Mouse (Mus musculus): ENCODE results near the gene Nhp2. TPM values are rescaled to one million over a fixed set of nuclear protein-coding genes. Genes with fewer than 3 reads are reported as not detected.

Gene Nhp2
- polyA plus RNA-seq, 2 experiments: 78.3 to 136 TPM

DNA sequence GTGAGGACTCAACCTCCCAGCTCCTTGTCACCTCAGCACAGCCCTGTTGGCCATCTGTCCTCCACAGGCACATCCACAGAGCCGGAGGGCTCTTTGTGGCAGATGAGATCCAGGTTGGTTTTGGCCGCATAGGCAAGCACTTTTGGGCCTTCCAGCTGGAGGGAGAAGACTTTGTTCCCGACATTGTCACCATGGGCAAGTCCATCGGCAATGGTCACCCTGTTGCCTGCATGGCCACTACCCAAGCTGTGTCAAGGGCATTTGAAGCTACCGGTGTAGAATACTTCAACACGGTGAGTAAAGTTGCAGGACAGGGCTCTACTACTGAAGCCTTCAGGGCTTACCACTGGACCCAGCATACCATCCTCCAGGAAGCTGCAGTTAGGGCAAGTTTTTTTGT is 25.7 kb upstream of the Nhp2 start:
- ATAC-seq (ENCODE audit: insufficient read depth) (no peak), DNase-seq (ENCODE audit: low read depth in 3 of 3, low spot score in 3 of 3) (no peak)
- no peaks in the 10 kb centered on the region for H3K27me3 ChIP-seq (ENCODE audit: control insufficient read depth, insufficient read depth, low read length)
- H3K9ac ChIP-seq (replicated peaks): no peak overlapping the region
- no peaks in the 10 kb centered on the region for H3K9me3 ChIP-seq (ENCODE audit: control insufficient read depth, low read length)
- peaks cover 80% of the 10 kb centered on the region for H3K36me3 ChIP-seq (replicated peaks; ENCODE audit: control insufficient read depth, insufficient read depth, low read depth)
- no peak overlapping the region for H3K27ac ChIP-seq
- no peak overlapping the region for H3K4me2 ChIP-seq (ENCODE audit: low read depth)
- H3K4me1 ChIP-seq (replicated peaks; ENCODE audit: control insufficient read depth in 2 of 2, insufficient read depth in 2 of 2, low read length in 1 of 2): no peaks in the 10 kb centered on the region
- H3K4me3 ChIP-seq (ENCODE audit: insufficient read depth in 1 of 2, low read depth in 2 of 2, low read length in 2 of 2): no peak overlapping the region
- TF ChIP-seq CTCF (IDR thresholded peaks at IDR 0.05; ENCODE audit: low read depth) (no peak), EP300 (IDR thresholded peaks at IDR 0.05; ENCODE audit: low read depth) (no peak)
- WGBS (ENCODE audit: insufficient replicate concordance): 83% methylated on average over 6 of the region's 6 CpGs

DNA sequence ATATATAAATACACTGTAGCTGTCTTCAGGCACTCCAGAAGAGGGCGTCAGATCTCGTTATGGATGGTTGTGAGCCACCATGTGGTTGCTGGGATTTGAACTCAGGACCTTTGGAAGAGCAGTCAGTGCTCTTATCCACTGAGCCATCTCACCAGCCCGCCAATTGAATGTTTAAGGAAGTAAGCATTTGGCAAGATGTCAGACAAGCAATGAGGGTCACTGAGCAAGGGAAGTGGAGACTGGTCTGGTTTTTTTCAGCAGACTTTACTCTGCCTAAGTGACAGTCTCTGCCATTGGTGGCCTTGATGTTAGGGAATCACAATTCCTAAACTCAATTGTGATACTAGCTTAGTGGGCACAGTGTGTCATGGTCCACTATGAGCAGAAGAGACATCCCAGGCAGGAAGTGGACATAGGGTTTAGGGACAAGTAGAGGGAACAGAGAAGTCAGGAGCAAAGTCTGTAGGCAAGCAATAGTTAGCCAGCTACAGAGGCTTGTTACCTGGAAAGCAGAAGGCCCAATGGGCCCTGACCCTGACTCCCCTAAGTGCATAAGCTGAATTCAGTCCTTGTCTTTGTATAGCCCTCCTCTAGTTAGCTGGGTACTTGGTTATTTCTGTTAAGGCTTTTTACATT is 24.7 kb upstream of the Nhp2 start:
- Histone ChIP-seq H3K9me3 (ENCODE audit: control insufficient read depth, low read length) (no peaks in the 10 kb centered on the region), H3K27me3 (ENCODE audit: control insufficient read depth, insufficient read depth, low read length) (no peaks in the 10 kb centered on the region), H3K36me3 (replicated peaks; ENCODE audit: control insufficient read depth, insufficient read depth, low read depth) (peaks cover 88% of the 10 kb centered on the region), H3K27ac (no peak overlapping the region), H3K4me3 (ENCODE audit: insufficient read depth in 1 of 2, low read depth in 2 of 2, low read length in 2 of 2) (no peak overlapping the region), H3K4me2 (ENCODE audit: low read depth) (no peak overlapping the region), H3K4me1 (replicated peaks; ENCODE audit: control insufficient read depth in 2 of 2, insufficient read depth in 2 of 2, low read length in 1 of 2) (no peaks in the 10 kb centered on the region), H3K9ac (replicated peaks) (no peak overlapping the region)
- DNase-seq (ENCODE audit: low read depth in 3 of 3, low spot score in 3 of 3): no peak
- ATAC-seq (ENCODE audit: insufficient read depth): 0 out of 2 replicates have a peak, but pooled peaks have one; percentile 3
- TF ChIP-seq CTCF (IDR thresholded peaks at IDR 0.05; ENCODE audit: low read depth): no peak
- TF ChIP-seq EP300 (IDR thresholded peaks at IDR 0.05; ENCODE audit: low read depth): no peak
- WGBS (ENCODE audit: insufficient replicate concordance): 52% methylated on average over 3 of the region's 3 CpGs

DNA sequence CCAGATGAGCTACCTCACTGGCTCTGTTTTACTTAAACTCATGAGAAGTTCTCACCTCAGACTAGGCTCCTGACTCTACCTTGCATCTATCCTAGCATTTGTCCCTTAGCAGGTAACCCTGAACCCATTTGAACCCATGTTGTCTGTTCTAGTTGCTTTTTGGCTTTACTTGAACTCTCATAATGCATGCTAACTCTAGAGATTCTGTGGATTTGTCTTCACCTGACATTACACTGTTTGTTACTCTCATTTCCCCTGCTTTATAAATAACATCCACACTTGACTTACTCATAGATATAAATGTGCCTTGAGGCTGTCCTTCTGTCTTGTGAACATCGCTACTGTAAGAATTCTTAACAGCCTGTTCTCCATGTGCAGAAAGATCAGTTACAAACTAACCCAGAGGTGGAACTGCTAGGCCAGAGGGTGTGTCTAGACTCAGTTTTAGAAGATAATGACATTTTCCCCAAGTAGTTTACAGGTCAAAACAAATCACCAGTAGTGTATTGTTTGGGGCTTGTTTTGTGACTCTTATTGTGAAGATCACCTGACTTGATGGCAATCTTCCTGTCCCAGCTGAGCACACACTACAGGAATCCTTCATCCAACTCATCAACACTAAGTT is 24.0 kb upstream of the Nhp2 start:
- H3K9me3 ChIP-seq (ENCODE audit: control insufficient read depth, low read length): no peaks in the 10 kb centered on the region
- H3K27ac ChIP-seq: no peak overlapping the region

DNA sequence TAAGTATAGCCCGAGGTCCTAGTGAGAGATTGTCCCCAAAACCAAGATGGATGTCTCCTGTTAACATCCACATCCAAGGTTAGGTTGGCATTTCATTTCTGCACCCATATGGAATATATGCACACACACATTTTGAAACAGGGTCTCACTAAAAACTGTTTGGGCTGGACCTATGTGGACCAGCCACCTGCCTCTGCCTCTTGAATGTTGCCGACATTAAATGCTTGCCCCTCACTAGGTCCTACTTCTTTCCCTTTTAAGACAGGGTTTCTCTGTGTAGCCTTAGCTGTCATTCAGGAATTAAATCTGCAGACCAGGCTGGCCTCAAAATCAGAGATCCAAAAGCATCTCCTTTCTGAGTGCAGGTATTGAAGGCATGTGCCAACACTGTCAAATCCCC is 22.0 kb upstream of the Nhp2 start:
- H3K4me1 ChIP-seq (replicated peaks; ENCODE audit: control insufficient read depth in 2 of 2, insufficient read depth in 2 of 2, low read length in 1 of 2): no peaks in the 10 kb centered on the region
- H3K36me3 ChIP-seq (replicated peaks; ENCODE audit: control insufficient read depth, insufficient read depth, low read depth): peaks cover 96% of the 10 kb centered on the region
- no peak overlapping the region for H3K4me3 ChIP-seq (ENCODE audit: insufficient read depth in 1 of 2, low read depth in 2 of 2, low read length in 2 of 2)
- DNase-seq (ENCODE audit: low read depth in 3 of 3, low spot score in 3 of 3): no peak
- H3K9ac ChIP-seq (replicated peaks): no peak overlapping the region
- TF ChIP-seq CTCF (IDR thresholded peaks at IDR 0.05; ENCODE audit: low read depth) (no peak), EP300 (IDR thresholded peaks at IDR 0.05; ENCODE audit: low read depth) (no peak)
- no peaks in the 10 kb centered on the region for H3K9me3 ChIP-seq (ENCODE audit: control insufficient read depth, low read length)
- ATAC-seq (ENCODE audit: insufficient read depth): no peak
- H3K27ac ChIP-seq: no peak overlapping the region
- WGBS (ENCODE audit: insufficient replicate concordance): 63% methylated on average over 2 of the region's 2 CpGs
- no peak overlapping the region for H3K4me2 ChIP-seq (ENCODE audit: low read depth)
- no peaks in the 10 kb centered on the region for H3K27me3 ChIP-seq (ENCODE audit: control insufficient read depth, insufficient read depth, low read length)

More for the DNA sequence above, 24.0 kb upstream of the Nhp2 start:
- no peak overlapping the region for H3K9ac ChIP-seq (replicated peaks)
- DNase-seq (ENCODE audit: low read depth in 3 of 3, low spot score in 3 of 3) (no peak), ATAC-seq (ENCODE audit: insufficient read depth) (no peak)
- no peak overlapping the region for H3K4me2 ChIP-seq (ENCODE audit: low read depth)
- H3K36me3 ChIP-seq (replicated peaks; ENCODE audit: control insufficient read depth, insufficient read depth, low read depth): peaks cover 95% of the 10 kb centered on the region
- 81% methylated on average over 1 of the region's 1 CpGs for WGBS (ENCODE audit: insufficient replicate concordance)
- H3K27me3 ChIP-seq (ENCODE audit: control insufficient read depth, insufficient read depth, low read length): no peaks in the 10 kb centered on the region
- H3K4me1 ChIP-seq (replicated peaks; ENCODE audit: control insufficient read depth in 2 of 2, insufficient read depth in 2 of 2, low read length in 1 of 2): no peaks in the 10 kb centered on the region
- H3K4me3 ChIP-seq (ENCODE audit: insufficient read depth in 1 of 2, low read depth in 2 of 2, low read length in 2 of 2): no peak overlapping the region
- no peak for TF ChIP-seq CTCF (IDR thresholded peaks at IDR 0.05; ENCODE audit: low read depth)
- TF ChIP-seq EP300 (IDR thresholded peaks at IDR 0.05; ENCODE audit: low read depth): no peak

DNA sequence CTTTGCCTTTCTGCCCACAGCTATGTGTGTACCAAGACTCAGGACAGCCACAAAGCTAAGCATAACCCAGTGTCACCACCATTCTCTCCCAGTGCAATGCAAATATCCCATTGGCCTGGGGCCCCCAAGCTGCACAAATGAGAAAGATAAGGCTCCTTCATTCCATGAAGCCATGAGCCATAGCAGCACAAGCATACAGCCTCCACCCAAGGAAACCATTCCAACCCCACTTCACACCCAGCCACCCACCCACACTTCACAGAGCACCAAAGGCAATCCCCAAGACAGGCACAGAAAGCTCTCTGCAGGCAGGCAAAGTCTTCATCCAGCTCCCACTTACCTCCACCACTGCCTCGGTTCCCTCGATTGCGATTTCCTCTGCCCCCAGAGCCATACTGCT is 17.3 kb upstream of the Nhp2 start:
- Histone ChIP-seq H3K9ac (replicated peaks) (peak overlapping the region; percentile 3; the same call in 1 of the 2 replicates), H3K4me3 (ENCODE audit: insufficient read depth in 1 of 2, low read depth in 2 of 2, low read length in 2 of 2) (no peak overlapping the region), H3K4me2 (ENCODE audit: low read depth) (no peak overlapping the region), H3K36me3 (replicated peaks; ENCODE audit: control insufficient read depth, insufficient read depth, low read depth) (peaks cover 84% of the 10 kb centered on the region), H3K9me3 (ENCODE audit: control insufficient read depth, low read length) (no peaks in the 10 kb centered on the region), H3K27me3 (ENCODE audit: control insufficient read depth, insufficient read depth, low read length) (no peaks in the 10 kb centered on the region), H3K4me1 (replicated peaks; ENCODE audit: control insufficient read depth in 2 of 2, insufficient read depth in 2 of 2, low read length in 1 of 2) (peaks cover 1 to 6% of the 10 kb centered on the region in 2 experiments), H3K27ac (no peak overlapping the region)
- 78% methylated on average over 3 of the region's 3 CpGs for WGBS (ENCODE audit: insufficient replicate concordance)
- no peak for TF ChIP-seq CTCF (IDR thresholded peaks at IDR 0.05; ENCODE audit: low read depth)
- no peak for TF ChIP-seq EP300 (IDR thresholded peaks at IDR 0.05; ENCODE audit: low read depth)
- ATAC-seq (ENCODE audit: insufficient read depth): no peak
- DNase-seq (ENCODE audit: low read depth in 3 of 3, low spot score in 3 of 3): no peak

Measured in liver, embryonic 14.5 days (tissue).